Mouse (Mus musculus) embryo, embryonic 11 days (tissue): ENCODE measurements around the gene Chrnb4.

Source experiments
- DNase-seq: peaks from one replicate; pipeline ENCODE4 v3.0.0-alpha.2; 2015

Gene Chrnb4

GRCm38 (mm10) chr9:55016926-55017325 lies 31.7 kb downstream of the Chrnb4 start:
- DNase-seq, result no peak

GRCm38 (mm10) chr9:55010588-55011350 lies 37.8 kb downstream of the Chrnb4 start:
- peak; percentile 39 for DNase-seq

GRCm38 (mm10) chr9:55009692-55010091 lies 38.9 kb downstream of the Chrnb4 start:
- no peak for DNase-seq

GRCm38 (mm10) chr9:55003609-55004008 lies 45.0 kb downstream of the Chrnb4 start:
- no peak for DNase-seq

- no peak for DNase-seq
Observed at GRCm38 (mm10) chr9:54995645-54996044, 52.9 kb downstream of the Chrnb4 start.

- no peak for DNase-seq
Observed at GRCm38 (mm10) chr9:54994381-54994780, 54.2 kb downstream of the Chrnb4 start.

GRCm38 (mm10) chr9:54990362-54990761 lies 58.2 kb downstream of the Chrnb4 start:
- DNase-seq, result no peak

GRCm38 (mm10) chr9:54982401-54982800 lies 66.2 kb downstream of the Chrnb4 start:
- DNase-seq, result peak; percentile 15

GRCm38 (mm10) chr9:54981291-54982191 lies 67.0 kb downstream of the Chrnb4 start:
- peak; percentile 82 for DNase-seq

- no peak for DNase-seq
Observed at GRCm38 (mm10) chr9:54980674-54981073, 67.9 kb downstream of the Chrnb4 start, which contains the start of gene Chrna5. Chrna5 (plus strand) TSS chr9:54980880.
